Mouse (Mus musculus) forebrain, embryonic 14.5 days (tissue): Measurements from ENCODE around the gene Wwtr1. TPM values are rescaled to one million over a fixed set of nuclear protein-coding genes. Genes with fewer than 3 reads are reported as not detected.

Source experiments
- ATAC-seq: fragments of 200-750 bp; cut with Nextera tagmentation; 2 replicates; pipeline ENCODE4 v1.8.0; 2017; ENCODE audit warnings: mild to moderate bottlenecking, moderate library complexity
- DNase-seq: peaks from one replicate; pipeline ENCODE4 v3.0.0-alpha.2; 2015; ENCODE audit warnings: low spot score
- H3K27ac ChIP-seq: fragments of 300-500 bp; sonication (generic); 2 replicates; pipeline ENCODE4 v1.5.1; 2014; ENCODE audit warnings: low read depth, mild to moderate bottlenecking, control low read depth, low read length, moderate library complexity
- H3K27me3 ChIP-seq: fragments of 300-500 bp; sonication (generic); replicated peaks from 2 replicates; pipeline ENCODE4 v1.6.1; 2014; ENCODE audit warnings: low read length, control low read depth, mixed read lengths; ENCODE audit not compliant: control insufficient read depth, insufficient read depth
- H3K36me3 ChIP-seq: fragments of 300-500 bp; sonication (generic); 2 replicates; pipeline ENCODE4 v1.6.1; 2014; ENCODE audit warnings: low read length, control low read depth; ENCODE audit not compliant: control insufficient read depth, insufficient read depth
- H3K4me1 ChIP-seq: fragments of 300-500 bp; sonication (generic); 2 replicates; pipeline ENCODE4 v1.6.1; 2014; ENCODE audit warnings: antibody characterized with exemption, low read length, control low read depth; ENCODE audit not compliant: control insufficient read depth, insufficient read depth
- H3K4me2 ChIP-seq: fragments of 300-500 bp; sonication (generic); 2 replicates; pipeline ENCODE4 v1.6.1; 2014; ENCODE audit warnings: mild to moderate bottlenecking, control low read depth, low read length
- H3K4me3 ChIP-seq: fragments of 300-500 bp; sonication (generic); 2 replicates; pipeline ENCODE4 v1.5.1; 2014; ENCODE audit warnings: low read depth, low read length, control low read depth
- H3K9ac ChIP-seq: fragments of 300-500 bp; sonication (generic); 2 replicates; pipeline ENCODE4 v1.6.1; 2014; ENCODE audit warnings: mild to moderate bottlenecking, low read length, control low read depth, moderate library complexity
- H3K9me3 ChIP-seq: fragments of 300-500 bp; sonication (generic); replicated peaks from 2 replicates; pipeline ENCODE4 v1.6.1; 2016; ENCODE audit warnings: low read length, control low read depth, mixed read lengths; ENCODE audit not compliant: control insufficient read depth
- WGBS: fragments of 180-500 bp; shearing (Covaris S2); extraction: QIAGEN DNeasy Blood & Tissue Kit; methylation state at CpG from one replicate; pipeline ENCODE4 v1.1.7; 2014; 5-methylcytosine and 5-hydroxymethylcytosine counted together
- polyA plus RNA-seq: library from polyadenylated mRNA; unstranded; fragments of >200 nt; fragmentation: Nextera tagmentation; extraction: Ambion mirVana; gene quantifications from 2 replicates; pipeline ENCODE4 v1.2.1, GENCODE M21; 2014

Gene Wwtr1
- polyA plus RNA-seq, 1 experiment from 2014 or later, result 12.8 TPM

- H3K36me3 ChIP-seq, result no peaks in the 10 kb centered on the region
- no peak for DNase-seq
- H3K9ac ChIP-seq, result no peak overlapping the region
- 92% methylated on average over 9 of the region's 9 CpGs for WGBS
- no peak overlapping the region for H3K27ac ChIP-seq
- no peak for ATAC-seq
- no peaks in the 10 kb centered on the region for H3K4me1 ChIP-seq
- no peaks in the 10 kb centered on the region for H3K27me3 ChIP-seq
- no peak overlapping the region for H3K4me2 ChIP-seq
- no peaks in the 10 kb centered on the region for H3K9me3 ChIP-seq
- no peak overlapping the region for H3K4me3 ChIP-seq
Observed at GRCm38 (mm10) chr3:57532991-57533725, 42.6 kb downstream of the Wwtr1 start.

GRCm38 (mm10) chr3:57530836-57531235 is 44.9 kb downstream of the Wwtr1 start:
- H3K36me3 ChIP-seq, result no peaks in the 10 kb centered on the region
- no peak overlapping the region for H3K27ac ChIP-seq
- H3K9ac ChIP-seq, result no peak overlapping the region
- H3K4me3 ChIP-seq, result no peak overlapping the region
- no peaks in the 10 kb centered on the region for H3K4me1 ChIP-seq
- WGBS, result 67% methylated on average over 1 of the region's 1 CpGs
- no peak overlapping the region for H3K4me2 ChIP-seq
- H3K9me3 ChIP-seq, result no peaks in the 10 kb centered on the region
- no peaks in the 10 kb centered on the region for H3K27me3 ChIP-seq
- ATAC-seq (no peak), DNase-seq (peak; percentile 36)

GRCm38 (mm10) chr3:57530221-57530620 is 45.5 kb downstream of the Wwtr1 start:
- H3K4me3 ChIP-seq, result no peak overlapping the region
- H3K27ac ChIP-seq, result no peak overlapping the region
- WGBS, result 95% methylated on average over 4 of the region's 4 CpGs
- no peak for ATAC-seq
- no peaks in the 10 kb centered on the region for H3K36me3 ChIP-seq
- no peaks in the 10 kb centered on the region for H3K9me3 ChIP-seq
- no peaks in the 10 kb centered on the region for H3K4me1 ChIP-seq
- no peak overlapping the region for H3K9ac ChIP-seq
- no peak for DNase-seq
- H3K27me3 ChIP-seq, result no peaks in the 10 kb centered on the region
- no peak overlapping the region for H3K4me2 ChIP-seq

GRCm38 (mm10) chr3:57527154-57527553 is 48.6 kb downstream of the Wwtr1 start:
- Histone ChIP-seq H3K9ac (no peak overlapping the region), H3K9me3 (no peaks in the 10 kb centered on the region), H3K27me3 (no peaks in the 10 kb centered on the region), H3K4me2 (no peak overlapping the region), H3K27ac (no peak overlapping the region), H3K4me3 (no peak overlapping the region), H3K36me3 (no peaks in the 10 kb centered on the region), H3K4me1 (no peaks in the 10 kb centered on the region)
- ATAC-seq (no peak), DNase-seq (no peak)

DNA sequence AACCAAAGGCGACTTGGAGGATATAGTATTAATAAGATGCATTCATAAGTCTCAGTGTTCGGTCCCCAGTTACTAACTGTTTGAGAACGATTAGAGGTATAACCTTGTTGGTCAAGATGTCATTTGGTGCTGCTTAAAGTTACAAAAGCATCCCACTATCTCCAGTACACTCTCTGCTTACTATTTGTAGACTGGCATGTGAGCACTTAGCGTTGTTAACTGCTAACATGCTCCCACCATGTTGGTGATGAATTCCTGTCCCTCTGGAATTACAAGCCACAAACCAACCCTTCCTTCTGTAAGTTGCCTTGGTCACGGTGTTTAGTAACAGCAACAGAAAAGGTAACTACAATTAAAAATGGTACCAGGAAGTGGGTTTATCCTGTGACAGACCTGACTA is 52.6 kb downstream of the Wwtr1 start:
- Histone ChIP-seq H3K27ac (no peak overlapping the region), H3K36me3 (no peaks in the 10 kb centered on the region), H3K9ac (no peak overlapping the region), H3K4me1 (no peaks in the 10 kb centered on the region), H3K4me2 (no peak overlapping the region), H3K9me3 (no peaks in the 10 kb centered on the region), H3K27me3 (no peaks in the 10 kb centered on the region), H3K4me3 (no peak overlapping the region)
- DNase-seq (no peak), ATAC-seq (no peak)
- 95% methylated on average over 5 of the region's 5 CpGs for WGBS

DNA sequence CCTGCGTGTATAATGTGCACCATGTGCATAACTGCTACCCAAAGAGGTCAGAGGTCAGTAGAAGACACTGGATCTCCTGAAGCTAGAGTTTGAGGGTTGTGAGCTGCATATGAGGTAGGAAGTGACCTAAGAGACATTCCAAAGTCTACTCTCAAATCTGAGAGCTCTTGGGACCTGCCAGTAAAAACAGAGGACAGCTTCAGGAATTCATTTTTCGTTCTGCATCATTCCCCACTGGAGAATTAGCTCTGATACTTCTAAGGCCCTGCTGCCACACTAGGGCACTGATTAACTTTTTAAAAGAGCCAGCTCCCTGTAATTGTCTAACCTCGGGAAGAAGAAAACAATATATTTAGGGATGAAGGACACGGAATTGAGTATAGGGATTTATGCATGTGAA is 53.8 kb downstream of the Wwtr1 start:
- ATAC-seq, result no peak
- Histone ChIP-seq H3K27me3 (no peaks in the 10 kb centered on the region), H3K4me1 (no peaks in the 10 kb centered on the region), H3K36me3 (no peaks in the 10 kb centered on the region), H3K4me3 (no peak overlapping the region), H3K27ac (no peak overlapping the region), H3K9ac (no peak overlapping the region), H3K9me3 (no peaks in the 10 kb centered on the region), H3K4me2 (no peak overlapping the region)
- no peak for DNase-seq
- 91% methylated on average over 4 of the region's 4 CpGs for WGBS

DNA sequence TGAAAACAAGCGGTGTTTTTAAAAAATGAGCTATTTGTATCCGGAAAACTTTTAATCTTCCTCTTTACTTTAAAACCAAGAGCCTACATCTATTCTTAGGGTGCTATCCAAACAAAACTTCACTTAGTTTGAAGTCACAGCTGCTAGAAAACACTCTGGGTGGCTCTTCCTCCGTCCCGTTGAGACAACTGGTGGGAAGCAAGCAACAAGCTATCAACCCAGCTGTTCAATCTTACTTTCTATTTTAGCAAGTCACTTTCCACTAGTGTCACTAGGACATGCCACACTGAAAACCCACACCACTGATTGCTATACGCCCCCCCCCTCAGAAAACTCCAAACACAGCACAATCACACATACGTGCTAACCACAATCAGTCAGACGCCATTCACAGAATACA is 55.7 kb downstream of the Wwtr1 start:
- H3K9ac ChIP-seq, result no peak overlapping the region
- no peaks in the 10 kb centered on the region for H3K36me3 ChIP-seq
- no peaks in the 10 kb centered on the region for H3K27me3 ChIP-seq
- WGBS, result 96% methylated on average over 7 of the region's 7 CpGs
- DNase-seq, result no peak
- no peak overlapping the region for H3K27ac ChIP-seq
- no peaks in the 10 kb centered on the region for H3K4me1 ChIP-seq
- no peak overlapping the region for H3K4me3 ChIP-seq
- H3K4me2 ChIP-seq, result no peak overlapping the region
- no peak for ATAC-seq
- H3K9me3 ChIP-seq, result no peaks in the 10 kb centered on the region

- DNase-seq (no peak), ATAC-seq (no peak)
Observed at GRCm38 (mm10) chr3:57516146-57516545, 59.6 kb downstream of the Wwtr1 start.

DNA sequence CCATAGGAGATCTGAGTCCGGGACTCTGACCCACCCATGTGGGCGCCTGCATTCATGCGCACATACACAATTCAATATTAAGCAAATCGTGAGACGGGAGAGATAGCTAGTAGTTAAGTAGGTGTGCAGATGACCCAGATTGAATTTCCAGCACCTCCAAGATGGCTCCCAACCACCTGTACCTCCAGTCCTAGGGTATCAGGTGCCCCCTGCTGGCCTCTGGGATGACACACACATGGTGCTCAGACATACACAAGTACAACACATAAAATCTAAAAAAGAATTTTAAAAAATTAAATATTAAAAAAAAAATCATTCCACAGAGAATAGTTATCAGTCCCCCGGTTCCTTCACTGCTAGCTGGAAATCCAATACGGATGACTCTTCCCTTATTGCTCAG is 60.7 kb downstream of the Wwtr1 start:
- no peak overlapping the region for H3K4me3 ChIP-seq
- H3K36me3 ChIP-seq, result no peaks in the 10 kb centered on the region
- no peak for DNase-seq
- no peak overlapping the region for H3K9ac ChIP-seq
- H3K27me3 ChIP-seq, result no peaks in the 10 kb centered on the region
- H3K4me1 ChIP-seq, result 0 out of 2 replicates have a peak, but pooled peaks cover 3% of the 10 kb centered on the region
- H3K27ac ChIP-seq, result no peak overlapping the region
- no peak overlapping the region for H3K4me2 ChIP-seq
- H3K9me3 ChIP-seq, result no peaks in the 10 kb centered on the region
- WGBS, result 99% methylated on average over 7 of the region's 7 CpGs
- no peak for ATAC-seq

More at GRCm38 (mm10) chr3:57516146-57516545, 59.6 kb downstream of the Wwtr1 start:
- Histone ChIP-seq H3K9ac (no peak overlapping the region), H3K4me1 (0 out of 2 replicates have a peak, but pooled peaks cover 3% of the 10 kb centered on the region), H3K4me3 (no peak overlapping the region), H3K9me3 (no peaks in the 10 kb centered on the region), H3K4me2 (no peak overlapping the region), H3K27ac (no peak overlapping the region), H3K27me3 (no peaks in the 10 kb centered on the region), H3K36me3 (no peaks in the 10 kb centered on the region)
- 93% methylated on average over 4 of the region's 4 CpGs for WGBS
